Comparison of ENCODE assay signal across 8 mouse cellular contexts in genomic region chr11:102893015-102893651, GRCm38 (mm10). TPM values are rescaled to one million over a fixed set of nuclear protein-coding genes. Genes with fewer than 3 reads are reported as not detected.
DNase-seq lines count a peak whose midpoint lies in the region; ATAC-seq and TF ChIP-seq lines count a peak whose summit lies in the region.

No protein-coding gene starts in this region.

- peak overlapping the region; percentile 41 for H3K9ac ChIP-seq in embryonic facial prominence, embryonic 12.5 days
- peak overlapping the region; percentile 46 for H3K9ac ChIP-seq in lung, embryonic 15.5 days

- 2% methylated on average over 43 of the region's 43 CpGs for WGBS in embryonic facial prominence, embryonic 12.5 days
- 3% methylated on average over 43 of the region's 43 CpGs for WGBS in heart, embryonic 10.5 days
- WGBS in lung, embryonic 15.5 days, result 2% methylated on average over 43 of the region's 43 CpGs
- 23% methylated on average over 43 of the region's 43 CpGs for WGBS in olfactory bulb, adult 2 months

- TF ChIP-seq POLR2A in olfactory bulb, adult 2 months (IDR thresholded peaks at IDR 0.05; ENCODE audit: insufficient read depth, low read depth, low read length), result no peak

- no peak for TF ChIP-seq CTCF in olfactory bulb, adult 2 months (IDR thresholded peaks at IDR 0.05; ENCODE audit: insufficient read depth, low read depth, low read length)

- H3K27ac ChIP-seq in embryonic facial prominence, embryonic 12.5 days, result no peak overlapping the region
- H3K27ac ChIP-seq in heart, embryonic 10.5 days, result peak overlapping the region; percentile 42
- H3K27ac ChIP-seq in lung, embryonic 15.5 days, result no peak overlapping the region
- H3K27ac ChIP-seq in olfactory bulb, adult 2 months (ENCODE audit: insufficient read depth, low read depth, low read length), result no peak overlapping the region

- no peaks in the 10 kb centered on the region for H3K9me3 ChIP-seq in embryonic facial prominence, embryonic 12.5 days
- H3K9me3 ChIP-seq in heart, embryonic 10.5 days, result no peaks in the 10 kb centered on the region
- no peaks in the 10 kb centered on the region for H3K9me3 ChIP-seq in lung, embryonic 15.5 days

- H3K4me2 ChIP-seq in embryonic facial prominence, embryonic 12.5 days (replicated peaks), result peak overlapping the region; percentile 58
- H3K4me2 ChIP-seq in lung, embryonic 15.5 days, result peak overlapping the region; percentile 74

- no peaks in the 10 kb centered on the region for H3K36me3 ChIP-seq in embryonic facial prominence, embryonic 12.5 days
- H3K36me3 ChIP-seq in heart, embryonic 10.5 days, result no peaks in the 10 kb centered on the region
- no peaks in the 10 kb centered on the region for H3K36me3 ChIP-seq in lung, embryonic 15.5 days

- peaks cover 49% of the 10 kb centered on the region for H3K27me3 ChIP-seq in embryonic facial prominence, embryonic 12.5 days
- H3K27me3 ChIP-seq in heart, embryonic 10.5 days (ENCODE audit: insufficient read depth, poor library complexity, severe bottlenecking), result peaks cover 81% of the 10 kb centered on the region
- peaks cover 52% of the 10 kb centered on the region for H3K27me3 ChIP-seq in lung, embryonic 15.5 days

- peak; percentile 53 for ATAC-seq in CD4-positive, CD25-positive, alpha-beta regulatory T cell, adult 4 months
- peak; percentile 72; the same call in 1 of the 2 replicates for ATAC-seq in embryonic facial prominence, embryonic 12.5 days (ENCODE audit: insufficient number of reproducible peaks, insufficient read depth, low FRiP score, low TSS enrichment)
- peak; percentile 55; the same call in 1 of the 2 replicates for ATAC-seq in lung, embryonic 15.5 days (ENCODE audit: borderline replicate concordance, extremely low read depth, low FRiP score, low TSS enrichment)

- 0 out of 2 replicates have a peak, but pooled peaks cover 6% of the 10 kb centered on the region for H3K4me1 ChIP-seq in embryonic facial prominence, embryonic 12.5 days
- H3K4me1 ChIP-seq in heart, embryonic 10.5 days, result peaks cover 30% of the 10 kb centered on the region
- H3K4me1 ChIP-seq in lung, embryonic 15.5 days, result peaks cover 8% of the 10 kb centered on the region; the same call in 1 of the 2 replicates
- peaks cover 13% of the 10 kb centered on the region for H3K4me1 ChIP-seq in olfactory bulb, adult 2 months (ENCODE audit: control insufficient read depth, insufficient read depth, low read length)

- peak; percentile 55 for DNase-seq in adrenal gland, postnatal 25 days
- peak; percentile 92 for DNase-seq in heart, embryonic 10.5 days (ENCODE audit: low spot score)
- peak; percentile 83 to 85 for DNase-seq in kidney, adult 8-10 months
- DNase-seq in thymus, postnatal 36 days, result peak; percentile 69 to 79

- H3K4me3 ChIP-seq in embryonic facial prominence, embryonic 12.5 days, result peak overlapping the region; percentile 37
- H3K4me3 ChIP-seq in heart, embryonic 10.5 days, result peak overlapping the region; percentile 55
- H3K4me3 ChIP-seq in lung, embryonic 15.5 days, result peak overlapping the region; percentile 37
- peak overlapping the region; percentile 21 for H3K4me3 ChIP-seq in olfactory bulb, adult 2 months (ENCODE audit: insufficient read depth, low read depth, low read length)

RNA-seq across cellular contexts. Expression of gene Gfap, which starts 7.6 kb away (rescaled TPM):
- not detected for polyA plus RNA-seq in CD4-positive, CD25-positive, alpha-beta regulatory T cell, adult 4 months (2017; shearing (Covaris generic))
- total RNA-seq in adrenal gland, postnatal 25 days (2021), result 0.36 and 0.48 TPM in 2 replicates
- 0.29 and 0.41 TPM in 2 replicates for polyA plus RNA-seq in embryonic facial prominence, embryonic 12.5 days (2016; fragmentation: Nextera tagmentation; extraction: Ambion mirVana)
- polyA plus RNA-seq in heart, embryonic 10.5 days (2016; fragmentation: Nextera tagmentation; extraction: Ambion mirVana), result 0.05 and 0.09 TPM in 2 replicates
- polyA plus RNA-seq in lung, embryonic 15.5 days (2015; fragmentation: Nextera tagmentation; extraction: Ambion mirVana), result 0.25 and 0.37 TPM in 2 replicates
- polyA plus RNA-seq in olfactory bulb, adult 2 months (2012; ENCODE audit: insufficient read depth, insufficient read length, low replicate concordance, missing spikeins), result not detected in 2 replicates

RNA-seq across cellular contexts. Expression of gene Fam187a, which starts 8.2 kb away (rescaled TPM):
- polyA plus RNA-seq in CD4-positive, CD25-positive, alpha-beta regulatory T cell, adult 4 months (2017; shearing (Covaris generic)), result not detected
- total RNA-seq in adrenal gland, postnatal 25 days (2021), result not detected in 2 replicates
- 0.14 TPM in 1 of 2 replicates, not detected in the other for polyA plus RNA-seq in embryonic facial prominence, embryonic 12.5 days (2016; fragmentation: Nextera tagmentation; extraction: Ambion mirVana)
- not detected in 2 replicates for polyA plus RNA-seq in heart, embryonic 10.5 days (2016; fragmentation: Nextera tagmentation; extraction: Ambion mirVana)
- not detected in 2 replicates for polyA plus RNA-seq in lung, embryonic 15.5 days (2015; fragmentation: Nextera tagmentation; extraction: Ambion mirVana)
- polyA plus RNA-seq in olfactory bulb, adult 2 months (2012; ENCODE audit: insufficient read depth, insufficient read length, low replicate concordance, missing spikeins), result not detected in 2 replicates

RNA-seq across cellular contexts. Expression of gene Ccdc103, which starts 12.1 kb away (rescaled TPM):
- polyA plus RNA-seq in CD4-positive, CD25-positive, alpha-beta regulatory T cell, adult 4 months (2017; shearing (Covaris generic)), result not detected
- 1.0 TPM in 1 of 2 replicates, not detected in the other for total RNA-seq in adrenal gland, postnatal 25 days (2021)
- 1.0 and 1.7 TPM in 2 replicates for polyA plus RNA-seq in embryonic facial prominence, embryonic 12.5 days (2016; fragmentation: Nextera tagmentation; extraction: Ambion mirVana)
- polyA plus RNA-seq in heart, embryonic 10.5 days (2016; fragmentation: Nextera tagmentation; extraction: Ambion mirVana), result 0.62 and 0.93 TPM in 2 replicates
- 2.7 and 3.2 TPM in 2 replicates for polyA plus RNA-seq in lung, embryonic 15.5 days (2015; fragmentation: Nextera tagmentation; extraction: Ambion mirVana)
- polyA plus RNA-seq in olfactory bulb, adult 2 months (2012; ENCODE audit: insufficient read depth, insufficient read length, low replicate concordance, missing spikeins), result not detected in 2 replicates

RNA-seq across cellular contexts. Expression of gene Eftud2, which starts 12.3 kb away (rescaled TPM):
- polyA plus RNA-seq in CD4-positive, CD25-positive, alpha-beta regulatory T cell, adult 4 months (2017; shearing (Covaris generic)), result 100 to 1,000 TPM in 1 of 2 experiments, 10 to 100 TPM in 1; 97.2 to 170 TPM
- total RNA-seq in adrenal gland, postnatal 25 days (2021), result 77.2 and 81.2 TPM in 2 replicates
- 233 and 246 TPM in 2 replicates for polyA plus RNA-seq in embryonic facial prominence, embryonic 12.5 days (2016; fragmentation: Nextera tagmentation; extraction: Ambion mirVana)
- polyA plus RNA-seq in heart, embryonic 10.5 days (2016; fragmentation: Nextera tagmentation; extraction: Ambion mirVana), result 206 and 238 TPM in 2 replicates
- 207 and 208 TPM in 2 replicates for polyA plus RNA-seq in lung, embryonic 15.5 days (2015; fragmentation: Nextera tagmentation; extraction: Ambion mirVana)
- polyA plus RNA-seq in olfactory bulb, adult 2 months (2012; ENCODE audit: insufficient read depth, insufficient read length, low replicate concordance, missing spikeins), result 433 TPM in 1 of 2 replicates, not detected in the other

RNA-seq across cellular contexts. Expression of gene Kif18b, which starts 31.8 kb away (rescaled TPM):
- polyA plus RNA-seq in CD4-positive, CD25-positive, alpha-beta regulatory T cell, adult 4 months (2017; shearing (Covaris generic)), result under 1 TPM; 0.28 to 0.76 TPM
- total RNA-seq in adrenal gland, postnatal 25 days (2021), result 4.1 and 5.3 TPM in 2 replicates
- 10.3 and 10.6 TPM in 2 replicates for polyA plus RNA-seq in embryonic facial prominence, embryonic 12.5 days (2016; fragmentation: Nextera tagmentation; extraction: Ambion mirVana)
- polyA plus RNA-seq in heart, embryonic 10.5 days (2016; fragmentation: Nextera tagmentation; extraction: Ambion mirVana), result 7.7 and 12.1 TPM in 2 replicates
- 13.8 and 15.2 TPM in 2 replicates for polyA plus RNA-seq in lung, embryonic 15.5 days (2015; fragmentation: Nextera tagmentation; extraction: Ambion mirVana)
- polyA plus RNA-seq in olfactory bulb, adult 2 months (2012; ENCODE audit: insufficient read depth, insufficient read length, low replicate concordance, missing spikeins), result not detected in 2 replicates
